Mouse (Mus musculus): ENCODE data around the gene Myl6b. TPM values are rescaled to one million over a fixed set of nuclear protein-coding genes. Genes with fewer than 3 reads are reported as not detected.

Gene Myl6b
- total RNA-seq, 2 experiments from 2014 or later = 6.8 to 8.2 TPM

GRCm38 (mm10) chr10:128455280-128455679, 43.2 kb downstream of the Myl6b start:
- peak in 1 of 2 experiments; percentile 62 for DNase-seq (ENCODE audit: low spot score in 2 of 2)

GRCm38 (mm10) chr10:128454471-128454870, 44.0 kb downstream of the Myl6b start:
- no peak for DNase-seq (ENCODE audit: low spot score in 2 of 2)

- no peak for DNase-seq (ENCODE audit: low spot score in 2 of 2)
Observed at GRCm38 (mm10) chr10:128451014-128451413, 47.5 kb downstream of the Myl6b start.

- no peak for DNase-seq (ENCODE audit: low spot score in 2 of 2)
Observed at GRCm38 (mm10) chr10:128445407-128445806, 53.1 kb downstream of the Myl6b start.

DNA sequence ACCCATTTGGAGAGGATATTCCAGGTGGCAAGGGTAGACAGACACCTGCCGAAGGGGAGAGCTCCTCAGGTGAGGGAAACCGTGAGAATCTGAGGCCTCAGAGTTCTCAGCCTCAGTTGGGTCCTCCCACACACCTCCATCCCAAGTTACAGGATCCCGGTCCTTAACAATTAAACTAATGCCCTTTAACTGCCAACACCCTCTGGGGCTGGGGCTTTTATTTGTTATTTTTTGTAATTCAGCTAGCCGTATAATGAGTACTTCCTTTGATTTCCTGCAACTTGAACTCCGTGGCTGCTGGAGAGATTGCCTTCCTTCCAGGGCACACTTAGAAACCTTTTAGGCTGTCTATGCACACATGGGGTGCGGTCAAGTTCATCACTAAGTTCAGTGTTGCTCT, 54.1 kb downstream of the Myl6b start:
- no peak for DNase-seq (ENCODE audit: low spot score in 2 of 2)

Small RNA genes lying within 50 kb of the gene (microRNA-seq; reads per million reads assigned to microRNA genes)
- gene Mir6916 = not detected
- gene Mir8105 = 0.79 reads per million

Other genes starting within 250 kb of the Myl6b start
- gene Apon, start 244.6 kb downstream of the Myl6b start, total RNA-seq (2021) = 1 to 10 TPM in 1 of 2 experiments, not detected in 1; 4.7 TPM
- 10 to 100 TPM; 13.3 to 76.4 TPM for gene Apof, start 230.0 kb downstream of the Myl6b start, total RNA-seq (2021)
- gene Stat2, start 228.1 kb downstream of the Myl6b start, total RNA-seq (2021) = 10 to 100 TPM; 41.5 to 45.9 TPM
- not detected for gene Il23a, start 199.9 kb downstream of the Myl6b start, total RNA-seq (2021)
- gene Pan2, start 195.3 kb downstream of the Myl6b start, total RNA-seq (2021) = 10 to 100 TPM; 43.6 to 45.3 TPM
- gene Cnpy2, start 176.2 kb downstream of the Myl6b start, total RNA-seq (2021) = 100 to 1,000 TPM; 178 to 188 TPM
- 100 to 1,000 TPM; 300 to 355 TPM for gene Cs, start 161.0 kb downstream of the Myl6b start, total RNA-seq (2021)
- 10 to 100 TPM; 48.3 to 62.1 TPM for gene Coq10a, start 129.7 kb downstream of the Myl6b start, total RNA-seq (2021)
- gene Ankrd52, start 121.6 kb downstream of the Myl6b start, total RNA-seq (2021) = 10 to 100 TPM; 71.5 to 75.1 TPM
- 10 to 100 TPM in 1 of 2 experiments, 1 to 10 TPM in 1; 5.7 to 13.2 TPM for gene Slc39a5, start 97.5 kb downstream of the Myl6b start, total RNA-seq (2021)
- 10 to 100 TPM; 69.5 to 72.7 TPM for gene Nabp2, start 87.2 kb downstream of the Myl6b start, total RNA-seq (2021)
- gene Rnf41, start 87.0 kb downstream of the Myl6b start, total RNA-seq (2021) = 10 to 100 TPM; 49.9 to 50.9 TPM
- 100 to 1,000 TPM; 138 to 157 TPM for gene Smarcc2, start 39.4 kb downstream of the Myl6b start, total RNA-seq (2021)
- 100 to 1,000 TPM; 703 to 716 TPM for gene Myl6, start 4.5 kb downstream of the Myl6b start, total RNA-seq (2021)
- gene Esyt1, start 27.2 kb upstream of the Myl6b start, total RNA-seq (2021) = 10 to 100 TPM; 30.3 to 34.5 TPM
- 10 to 100 TPM; 10.9 to 11.0 TPM for gene Zc3h10, start 49.1 kb upstream of the Myl6b start, total RNA-seq (2021)
- gene Rpl41, start 50.6 kb upstream of the Myl6b start, total RNA-seq (2021) = 1,000 to 10,000 TPM; 3,532 to 3,650 TPM
- 100 to 1,000 TPM; 112 to 119 TPM for gene Pa2g4, start 67.3 kb upstream of the Myl6b start, total RNA-seq (2021)
- gene Erbb3, start 91.0 kb upstream of the Myl6b start, total RNA-seq (2021) = 10 to 100 TPM in 1 of 2 experiments, 1 to 10 TPM in 1; 8.9 to 10.9 TPM
- 100 to 1,000 TPM; 935 to 938 TPM for gene Rps26, start 128.1 kb upstream of the Myl6b start, total RNA-seq (2021)
- 1 to 10 TPM; 3.8 to 4.1 TPM for gene Ikzf4, start 147.3 kb upstream of the Myl6b start, total RNA-seq (2021)
- 10 to 100 TPM; 18.7 to 22.7 TPM for gene Suox, start 175.4 kb upstream of the Myl6b start, total RNA-seq (2021)
- gene Rab5b, start 197.6 kb upstream of the Myl6b start, total RNA-seq (2021) = 100 to 1,000 TPM; 113 to 115 TPM
- gene Pmel, start 205.5 kb upstream of the Myl6b start, total RNA-seq (2021) = 1 to 10 TPM; 2.0 to 2.6 TPM
- gene Cdk2, start 206.3 kb upstream of the Myl6b start, total RNA-seq (2021) = 10 to 100 TPM; 46.8 to 50.3 TPM
- gene Dgka, start 246.2 kb upstream of the Myl6b start, total RNA-seq (2021) = 10 to 100 TPM; 10.9 to 11.8 TPM
- gene Pym1, start 249.2 kb upstream of the Myl6b start, total RNA-seq (2021) = 10 to 100 TPM; 39.7 to 40.1 TPM

Measured in adrenal gland, postnatal 4 days (tissue).